Mouse (Mus musculus): ENCODE results near the gene Inpp4a.

Gene Inpp4a

DNA sequence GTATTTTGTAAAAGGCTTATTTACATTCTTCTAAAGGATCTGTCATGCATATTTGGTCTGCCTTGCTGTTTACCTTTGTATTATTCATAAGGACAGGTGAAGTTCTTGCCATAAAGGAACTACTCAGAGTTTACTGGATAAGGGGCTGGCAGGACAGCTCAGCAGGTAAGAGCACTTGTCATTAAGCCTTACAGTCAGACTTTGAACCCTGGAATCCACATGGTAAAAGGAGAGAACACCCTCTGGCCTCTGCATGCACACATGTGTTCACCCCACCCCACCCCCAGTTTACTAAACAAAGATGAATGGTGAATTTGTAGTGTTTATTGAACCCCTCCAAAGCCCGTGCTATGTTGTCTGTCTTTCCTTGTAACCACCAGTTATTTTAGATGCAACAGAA, 115.7 kb downstream of the Inpp4a start:
- no peak for DNase-seq (ENCODE audit: low spot score)

DNA sequence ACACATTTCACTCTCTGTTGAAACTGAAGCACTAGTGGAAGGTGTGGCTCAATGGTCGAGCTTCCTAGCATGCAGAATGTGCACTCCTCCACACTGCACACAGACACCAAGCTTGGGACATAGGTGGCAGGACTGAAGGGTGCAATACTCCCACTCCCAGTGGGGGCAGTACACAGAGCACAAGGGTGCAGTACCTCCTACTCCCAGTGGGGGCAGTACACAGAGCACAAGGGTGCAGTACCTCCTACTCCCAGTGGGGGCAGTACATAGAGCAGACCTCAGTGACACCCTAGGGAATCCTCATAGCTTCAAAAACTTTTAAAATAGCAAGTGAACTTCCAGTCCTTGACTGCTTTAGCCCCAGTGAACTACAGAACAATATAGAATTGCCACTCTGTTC, 119.8 kb downstream of the Inpp4a start:
- peak; percentile 53 for DNase-seq (ENCODE audit: low spot score)

DNA sequence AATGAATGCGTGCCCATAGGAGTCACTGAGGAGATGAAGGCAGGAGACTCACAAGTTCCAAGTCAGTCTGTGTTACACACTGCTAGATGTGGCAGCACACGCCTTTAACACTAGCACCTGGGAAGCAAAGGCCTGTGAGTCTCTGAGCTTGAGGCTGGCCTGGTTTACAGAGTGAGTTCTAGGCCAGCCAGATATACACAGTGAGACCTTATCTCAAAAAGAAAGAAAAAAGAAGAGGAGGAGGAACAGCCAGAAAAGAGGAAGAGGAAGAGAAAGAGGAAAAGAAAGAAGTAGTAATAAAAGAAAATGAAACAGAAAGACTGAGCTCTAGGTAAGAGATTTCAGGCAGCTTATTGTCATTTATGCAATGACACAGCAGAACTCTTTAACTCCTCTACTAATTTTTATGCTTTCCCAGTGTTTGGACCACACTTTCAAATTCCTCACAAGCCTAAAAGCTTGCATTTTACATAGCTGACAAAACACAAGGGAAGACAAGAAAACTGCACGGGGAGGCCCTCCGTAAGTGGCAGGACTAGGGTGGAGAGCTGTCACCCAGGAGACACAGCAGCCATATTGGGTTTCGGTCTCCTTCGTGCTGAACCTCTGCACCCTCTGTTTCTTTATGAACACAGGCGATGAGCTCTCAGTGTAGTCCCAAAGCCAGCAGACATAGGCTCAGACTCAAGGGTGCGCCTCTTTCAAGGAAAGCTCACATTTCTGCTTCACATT, 127.6 kb downstream of the Inpp4a start:
- no peak for DNase-seq (ENCODE audit: low spot score)

DNA sequence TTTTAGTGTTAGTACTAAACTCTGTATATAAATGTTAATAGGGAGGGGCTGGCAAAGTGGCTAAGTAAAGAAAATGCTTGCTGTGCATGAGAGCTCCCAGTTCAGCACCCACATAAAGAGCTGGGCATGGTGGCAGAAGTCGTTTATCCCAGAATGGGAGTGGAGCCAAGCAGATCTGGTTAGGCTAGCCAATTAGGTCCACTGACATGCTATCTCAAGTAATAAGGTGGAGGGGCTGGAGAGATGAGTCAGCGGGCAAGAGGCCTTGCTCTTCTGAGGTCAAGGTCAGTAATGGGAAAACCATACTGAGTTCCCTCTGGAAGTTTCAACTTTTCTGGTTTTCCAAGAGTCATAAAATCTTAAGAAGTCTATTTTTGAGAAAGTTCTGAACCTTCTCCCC, 129.2 kb downstream of the Inpp4a start:
- DNase-seq (ENCODE audit: low spot score): no peak

DNA sequence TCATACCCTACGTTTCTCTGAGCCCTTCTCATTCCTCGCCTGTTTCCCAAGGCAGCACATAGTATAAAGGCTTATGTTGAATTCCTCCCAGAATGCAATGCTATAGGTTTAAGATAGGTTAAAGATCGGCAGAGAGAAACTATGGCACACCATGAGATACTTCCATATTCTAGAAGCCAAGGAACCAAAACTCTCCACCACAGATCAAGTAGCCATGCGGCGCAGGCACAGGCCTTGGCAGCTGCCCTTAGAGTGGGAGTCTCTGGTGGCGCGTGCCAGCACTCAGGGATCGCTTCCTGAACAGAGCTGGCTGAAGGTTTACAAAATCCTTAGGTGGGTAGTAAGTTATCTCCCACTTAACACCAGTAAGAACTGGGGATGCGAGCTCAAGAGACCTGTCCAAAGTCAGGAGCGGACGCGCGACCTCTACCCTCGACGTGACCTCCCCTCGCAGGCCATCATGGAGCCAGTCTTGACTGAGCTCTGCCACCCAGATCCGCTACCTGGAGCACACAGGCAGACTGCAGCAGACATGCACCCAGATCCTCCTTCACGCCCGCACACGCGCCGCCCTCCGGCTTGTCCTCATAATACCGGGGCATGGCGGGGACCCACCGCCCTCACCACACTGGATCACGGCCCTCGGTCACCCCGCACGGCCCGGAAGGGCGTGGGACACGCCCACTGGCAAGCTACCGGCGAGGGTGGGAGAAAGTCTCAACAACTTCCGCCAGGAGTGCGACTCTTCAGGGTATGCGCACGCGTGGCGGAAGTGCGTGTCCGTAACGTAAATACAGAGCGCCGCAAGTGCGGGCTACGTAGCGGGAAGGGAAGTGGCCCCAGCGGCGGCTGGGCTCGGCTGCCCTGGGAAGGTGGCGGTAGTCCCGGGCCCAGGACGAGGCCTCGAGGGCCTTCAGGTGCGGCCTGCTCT, 130.0 kb downstream of the Inpp4a start, which contains the start of the genes Coa5 and Unc50:
TSS of gene Coa5 (minus strand) at position 738 of the 931 bp plus-strand sequence.
TSS of gene Unc50 (plus strand) at position 774 of the 931 bp plus-strand sequence.
- DNase-seq (ENCODE audit: low spot score): peak; percentile 96

DNA sequence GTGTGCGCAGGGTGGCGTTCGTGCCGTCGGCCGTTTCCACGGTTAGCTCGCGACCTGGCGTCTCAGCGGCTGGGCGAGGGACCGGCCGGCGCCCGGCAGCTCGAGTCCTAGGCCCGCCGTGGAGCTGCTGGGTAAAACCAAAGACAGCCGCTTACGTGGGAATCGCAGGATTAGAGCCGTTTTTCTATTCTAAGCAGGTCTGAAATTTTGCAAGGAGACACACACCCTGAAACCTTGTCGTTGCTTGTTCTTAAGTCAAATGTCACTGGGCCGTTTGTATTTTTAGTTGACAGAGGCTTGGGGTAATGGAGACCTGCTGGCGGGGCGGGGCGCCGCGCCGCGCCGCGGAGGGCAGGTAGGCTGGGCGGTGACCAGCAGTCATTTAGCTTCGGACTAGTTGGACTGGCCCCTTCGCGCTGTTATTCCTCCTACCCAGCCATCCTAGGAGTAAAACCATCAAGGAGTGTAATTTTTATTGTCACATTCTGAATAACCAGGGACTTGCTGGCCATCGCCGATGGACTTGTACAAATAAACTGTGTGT, 130.7 kb downstream of the Inpp4a start:
- DNase-seq (ENCODE audit: low spot score): no peak

DNA sequence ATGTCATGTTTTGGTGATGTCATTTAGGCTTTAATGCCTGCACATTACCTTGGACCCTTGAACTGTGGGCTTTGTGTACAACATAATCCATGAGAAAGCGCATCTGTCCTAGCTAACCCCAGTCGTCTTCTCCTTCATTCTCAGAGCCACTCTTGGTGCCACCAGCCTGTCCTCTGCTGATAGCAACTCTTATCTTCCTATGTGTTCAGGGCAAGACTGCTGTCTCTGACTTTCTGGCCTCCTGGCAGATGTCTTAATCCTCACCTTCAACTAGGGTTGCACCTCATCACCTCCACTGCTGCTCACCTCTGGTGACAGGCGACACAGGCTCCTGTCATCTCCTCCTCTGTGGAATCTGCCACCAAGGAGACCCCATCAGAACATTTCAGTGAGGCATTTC, 136.8 kb downstream of the Inpp4a start:
- DNase-seq (ENCODE audit: low spot score): no peak

DNA sequence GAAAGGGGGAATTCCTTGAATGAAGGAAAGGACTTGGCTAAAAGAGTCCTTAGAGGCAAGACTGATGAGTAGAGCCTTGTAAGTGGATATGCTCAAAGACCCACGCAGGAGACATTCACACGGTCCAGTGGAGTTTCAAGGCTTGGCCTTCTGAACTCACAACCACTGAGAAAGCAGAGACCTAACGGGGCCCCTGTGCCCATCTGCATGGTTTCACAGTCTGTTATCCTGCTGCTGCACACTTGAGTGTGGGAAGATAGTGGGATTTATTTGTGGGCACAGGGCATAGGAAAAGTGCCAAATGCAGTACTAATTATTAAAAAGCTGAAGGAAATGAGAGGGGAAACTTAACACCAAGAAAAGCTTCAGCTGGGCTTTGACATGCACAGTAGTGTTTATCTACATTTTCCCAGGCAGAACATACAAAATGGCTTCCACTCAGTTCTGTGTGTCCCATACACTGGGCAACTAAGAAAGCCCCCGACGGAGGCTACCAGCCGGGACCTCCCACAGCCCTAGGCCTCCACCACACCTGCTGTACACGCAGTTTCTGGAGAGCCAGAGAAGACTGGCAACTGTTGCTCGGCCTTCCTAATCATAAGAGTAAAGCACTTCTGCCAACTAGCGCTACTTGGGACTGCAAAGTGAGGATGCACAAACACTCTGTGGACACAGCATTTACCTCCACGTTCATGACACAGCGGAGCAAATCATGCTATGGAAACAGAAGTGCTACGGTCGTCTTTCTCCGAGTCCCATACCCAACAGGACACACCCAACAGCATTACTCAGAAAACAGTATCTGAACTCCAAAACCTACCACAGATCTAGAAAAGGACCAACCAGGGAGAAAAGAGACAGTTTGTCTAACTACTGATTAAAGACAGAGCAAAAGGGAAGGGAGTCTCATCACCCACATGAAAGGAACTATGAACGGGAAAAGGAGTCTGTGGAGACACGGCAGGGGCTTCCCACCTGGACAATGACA, 143.5 kb downstream of the Inpp4a start:
- no peak for DNase-seq (ENCODE audit: low spot score)

DNA sequence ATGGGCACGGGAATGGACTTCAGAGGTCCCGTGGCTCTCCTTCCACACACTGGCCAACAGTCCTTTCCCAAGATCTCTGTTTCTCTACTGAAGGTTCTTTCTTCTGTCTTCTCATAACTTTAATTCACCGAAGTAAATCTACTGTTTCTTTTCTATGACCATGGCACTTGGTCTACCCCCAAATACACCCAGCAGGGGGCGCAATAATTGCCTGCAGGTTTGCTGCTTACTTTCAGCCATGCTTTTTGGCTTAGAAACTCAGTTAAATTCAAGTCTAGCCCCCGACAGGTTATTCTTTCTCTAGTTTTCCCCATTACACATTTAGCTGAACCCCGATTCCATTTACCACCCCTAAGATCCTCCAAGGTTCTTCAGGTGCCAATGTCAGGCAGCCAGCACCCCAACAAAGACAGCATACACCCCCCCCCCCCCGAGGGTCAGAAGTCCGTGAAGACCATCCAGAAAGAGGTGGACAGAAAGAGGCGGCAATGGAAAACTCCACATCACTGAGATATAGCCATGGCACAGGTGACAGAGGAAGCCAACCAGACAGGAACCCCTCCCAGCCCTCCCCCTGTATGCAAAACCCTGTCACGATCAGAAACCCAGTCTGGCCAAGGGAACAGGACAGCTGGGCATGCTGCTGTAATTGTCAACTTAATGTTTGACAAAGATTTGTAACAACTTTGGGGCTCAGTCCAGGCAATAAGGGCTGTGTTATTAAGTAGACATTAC, 148.9 kb downstream of the Inpp4a start:
- DNase-seq (ENCODE audit: low spot score): peak; percentile 42

DNA sequence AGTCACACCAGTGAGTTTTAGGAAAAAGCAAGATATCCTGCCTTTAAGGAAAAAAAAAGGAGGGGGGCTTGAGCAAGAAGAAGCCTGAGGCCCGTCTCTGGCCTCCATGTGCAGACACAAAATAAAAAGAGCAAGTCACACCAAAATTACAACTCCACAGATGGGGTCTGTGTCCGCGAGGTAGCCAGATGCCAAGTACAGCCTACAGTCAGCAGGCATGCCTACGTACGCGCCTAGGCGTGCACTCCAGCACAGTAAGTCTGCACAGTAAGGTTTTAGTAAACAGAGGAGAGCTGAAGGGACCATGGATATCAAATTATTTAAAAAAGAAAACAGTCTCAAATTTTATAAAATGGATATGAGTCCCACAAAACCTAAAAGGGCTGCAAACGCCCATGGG, 151.6 kb downstream of the Inpp4a start:
- DNase-seq (ENCODE audit: low spot score): peak; percentile 28

DNA sequence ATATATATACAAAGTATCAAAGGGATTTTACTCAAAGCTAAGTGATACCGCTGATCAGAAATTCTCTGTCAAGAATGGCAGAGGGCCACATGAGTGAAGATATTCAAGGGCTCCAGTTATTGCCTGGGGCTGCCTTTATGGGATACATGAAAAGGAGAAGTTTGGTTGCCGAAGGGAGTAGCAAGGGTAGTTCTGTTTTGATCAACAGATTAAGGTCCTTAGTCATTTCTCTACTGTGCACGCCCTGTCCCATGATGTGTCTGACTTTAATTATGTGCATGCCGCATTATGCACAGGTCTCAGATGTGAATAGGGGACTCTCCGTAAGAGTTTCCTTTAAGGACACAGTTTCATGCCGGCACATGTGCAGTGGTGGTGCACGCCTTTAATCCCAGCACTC, 157.9 kb downstream of the Inpp4a start:
- DNase-seq (ENCODE audit: low spot score): no peak

Measured in layer of hippocampus, adult 11-12 months (tissue).